Mouse (Mus musculus) stomach, postnatal 0 days (tissue): ENCODE results near the gene Adad2.

Experiments used
- CTCF ChIP-seq: IDR thresholded peaks from 2 replicates; pipeline ENCODE4 v1.5.1; 2016; ENCODE audit warnings: antibody characterized with exemption, low read depth, mild to moderate bottlenecking, moderate library complexity
- EP300 ChIP-seq: optimal IDR thresholded peaks from 2 replicates; pipeline ENCODE3; 2016; ENCODE audit warnings: antibody characterized with exemption

DNA sequence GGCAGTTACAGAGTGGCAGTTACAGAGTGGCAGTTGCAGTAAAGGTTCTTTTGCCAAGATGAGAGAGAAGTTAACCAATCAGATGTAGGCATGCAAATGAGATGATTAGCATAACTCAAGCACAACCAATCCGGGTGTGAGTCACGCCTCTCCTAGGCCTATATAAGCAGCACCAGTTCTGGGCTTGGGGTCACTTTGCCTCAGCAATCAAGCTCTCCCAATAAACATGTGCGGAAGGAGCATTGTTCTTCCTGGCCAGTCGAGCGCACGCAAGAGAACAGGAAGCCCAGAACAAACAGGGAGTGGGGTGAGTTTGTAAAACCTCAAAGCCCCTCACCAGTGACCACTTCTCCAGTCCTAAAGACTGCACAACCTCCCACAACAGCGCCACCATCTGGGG is 34.3 kb downstream of the Adad2 start:
- 0 out of 2 replicates have a peak, but pooled peaks have one; percentile 21 for TF ChIP-seq CTCF
- TF ChIP-seq EP300: no peak
